ENCODE assay signal across 15 mouse cellular contexts in genomic region chr7:118944884-118945283, GRCm38 (mm10).
"Had no signal": no experiment of that assay in that cellular context is flagged by ENCODE, and none has a peak within 500 bp of the region (broad histone marks: within the 10 kb centered on the region; RNA-seq: fewer than 3 reads in every experiment).

No protein-coding gene starts in this region.

- ATAC-seq: lung, postnatal 0 days; midbrain, embryonic 16.5 days had no signal

- H3K4me3 ChIP-seq: limb, embryonic 13.5 days; liver, embryonic 15.5 days; megakaryocyte, embryonic 14.5 days; midbrain, embryonic 12.5 days had no signal

- H3K9ac ChIP-seq: limb, embryonic 13.5 days; liver, embryonic 15.5 days; midbrain, embryonic 12.5 days had no signal

- H3K4me2 ChIP-seq: limb, embryonic 13.5 days; liver, embryonic 11.5 days; liver, embryonic 15.5 days; midbrain, embryonic 12.5 days had no signal

- H3K36me3 ChIP-seq: limb, embryonic 13.5 days; liver, embryonic 15.5 days; midbrain, embryonic 12.5 days had no signal

- H3K27me3 ChIP-seq: limb, embryonic 13.5 days; liver, embryonic 15.5 days; midbrain, embryonic 12.5 days had no signal

- DNase-seq: kidney, adult 8-10 months; kidney, postnatal 25 days; layer of hippocampus, adult 9-11 months; layer of hippocampus, postnatal 36 days; lung, adult 2 months; right cerebral cortex, postnatal 14 days; thymus, postnatal 36 days had no signal

- H3K9me3 ChIP-seq: limb, embryonic 13.5 days; liver, embryonic 15.5 days; megakaryocyte, embryonic 14.5 days; midbrain, embryonic 12.5 days had no signal

- H3K4me1 ChIP-seq: liver, embryonic 15.5 days; midbrain, embryonic 12.5 days had no signal

- H3K27ac ChIP-seq: limb, embryonic 13.5 days; liver, embryonic 15.5 days; macrophage; midbrain, embryonic 12.5 days had no signal
